Mouse (Mus musculus) layer of hippocampus, postnatal 14 days (tissue): ENCODE data around the gene Rubcnl. TPM values are rescaled to one million over a fixed set of nuclear protein-coding genes. Genes with fewer than 3 reads are reported as not detected.

Experiments used
- DNase-seq, 2 experiments: peaks; one replicate each; pipeline ENCODE4 v3.0.0; 2021 to 2022; ENCODE audit warnings: low spot score in 2 of 2, mixed read lengths in 1 of 2
- total RNA-seq, 2 experiments: library from RNA; stranded (reverse); gene quantifications; 2 replicates each; pipeline ENCODE4 v1.2.3; 2021

Rubcnl gene
- total RNA-seq, 2 experiments from 2014 or later: 1.2 to 1.4 TPM

- DNase-seq: no peak
These were observed 52.7 kb downstream of the Rubcnl start for GRCm38 (mm10) chr14:75068430-75069112.

- DNase-seq: no peak
These were observed 53.6 kb downstream of the Rubcnl start for GRCm38 (mm10) chr14:75069356-75069979.

- no peak for DNase-seq
These were observed 55.3 kb downstream of the Rubcnl start for GRCm38 (mm10) chr14:75071091-75071490.

- no peak for DNase-seq
These were observed 59.7 kb downstream of the Rubcnl start for GRCm38 (mm10) chr14:75075299-75076180.

GRCm38 (mm10) chr14:75077946-75078345 is 62.1 kb downstream of the Rubcnl start:
- DNase-seq: no peak

Other genes with a start within 250 kb of the Rubcnl start
- 10 to 100 TPM; 21.9 to 24.1 TPM for gene Lrch1, start 68.2 kb upstream of the Rubcnl start, total RNA-seq
- not detected for gene Lrrc63, start 114.9 kb downstream of the Rubcnl start, total RNA-seq
- 1 to 10 TPM; 6.9 to 7.5 TPM for gene Lcp1, start 115.1 kb downstream of the Rubcnl start, total RNA-seq
- gene Cpb2, start 226.3 kb downstream of the Rubcnl start, total RNA-seq: not detected